Mouse (Mus musculus) lung, embryonic 15.5 days (tissue): ENCODE measurements around the gene Gmeb1. TPM values are rescaled to one million over a fixed set of nuclear protein-coding genes. Genes with fewer than 3 reads are reported as not detected.
A peak's percentile ranks its signal among the peaks of the same experiment; 100 is the strongest.

Source experiments
- ATAC-seq: fragments of 200-750 bp; cut with Nextera tagmentation; 2 replicates; pipeline ENCODE4 v1.8.0; 2017; ENCODE audit warnings: moderate number of reproducible peaks, borderline replicate concordance; ENCODE audit not compliant: low FRiP score, low TSS enrichment; ENCODE audit errors: extremely low read depth
- H3K27ac ChIP-seq: fragments of 300-500 bp; sonication (generic); 2 replicates; pipeline ENCODE4 v1.5.1; 2015; ENCODE audit warnings: moderate library complexity, mild to moderate bottlenecking, inconsistent platforms
- H3K27me3 ChIP-seq: fragments of 300-500 bp; sonication (generic); 2 replicates; pipeline ENCODE4 v1.6.1; 2015; ENCODE audit warnings: inconsistent platforms
- H3K36me3 ChIP-seq: fragments of 300-500 bp; sonication (generic); 2 replicates; pipeline ENCODE4 v1.6.1; 2015; ENCODE audit warnings: inconsistent platforms
- H3K4me1 ChIP-seq: fragments of 300-500 bp; sonication (generic); 2 replicates; pipeline ENCODE4 v1.6.1; 2015; ENCODE audit warnings: inconsistent platforms
- H3K4me2 ChIP-seq: fragments of 300-500 bp; sonication (generic); 2 replicates; pipeline ENCODE4 v1.6.1; 2015; ENCODE audit warnings: inconsistent platforms, mild to moderate bottlenecking, moderate library complexity
- H3K4me3 ChIP-seq: fragments of 300-500 bp; sonication (generic); 2 replicates; pipeline ENCODE4 v1.5.1; 2015; ENCODE audit warnings: mild to moderate bottlenecking, inconsistent platforms
- H3K9ac ChIP-seq: fragments of 300-500 bp; sonication (generic); 2 replicates; pipeline ENCODE4 v1.6.1; 2015; ENCODE audit warnings: inconsistent platforms
- H3K9me3 ChIP-seq: fragments of 300-500 bp; sonication (generic); 2 replicates; pipeline ENCODE4 v1.6.1; 2016; ENCODE audit warnings: inconsistent platforms
- WGBS: fragments of 180-500 bp; shearing (Covaris S2); methylation state at CpG from one replicate; pipeline ENCODE4 v1.1.7; 2015; 5-methylcytosine and 5-hydroxymethylcytosine counted together
- polyA plus RNA-seq: library from polyadenylated mRNA; unstranded; fragments of >200 nt; fragmentation: Nextera tagmentation; extraction: Ambion mirVana; gene quantifications from 2 replicates; pipeline ENCODE4 v1.2.1, GENCODE M21; 2015

The Gmeb1 gene
- polyA plus RNA-seq, 1 experiment from 2014 or later: 38.1 TPM

DNA sequence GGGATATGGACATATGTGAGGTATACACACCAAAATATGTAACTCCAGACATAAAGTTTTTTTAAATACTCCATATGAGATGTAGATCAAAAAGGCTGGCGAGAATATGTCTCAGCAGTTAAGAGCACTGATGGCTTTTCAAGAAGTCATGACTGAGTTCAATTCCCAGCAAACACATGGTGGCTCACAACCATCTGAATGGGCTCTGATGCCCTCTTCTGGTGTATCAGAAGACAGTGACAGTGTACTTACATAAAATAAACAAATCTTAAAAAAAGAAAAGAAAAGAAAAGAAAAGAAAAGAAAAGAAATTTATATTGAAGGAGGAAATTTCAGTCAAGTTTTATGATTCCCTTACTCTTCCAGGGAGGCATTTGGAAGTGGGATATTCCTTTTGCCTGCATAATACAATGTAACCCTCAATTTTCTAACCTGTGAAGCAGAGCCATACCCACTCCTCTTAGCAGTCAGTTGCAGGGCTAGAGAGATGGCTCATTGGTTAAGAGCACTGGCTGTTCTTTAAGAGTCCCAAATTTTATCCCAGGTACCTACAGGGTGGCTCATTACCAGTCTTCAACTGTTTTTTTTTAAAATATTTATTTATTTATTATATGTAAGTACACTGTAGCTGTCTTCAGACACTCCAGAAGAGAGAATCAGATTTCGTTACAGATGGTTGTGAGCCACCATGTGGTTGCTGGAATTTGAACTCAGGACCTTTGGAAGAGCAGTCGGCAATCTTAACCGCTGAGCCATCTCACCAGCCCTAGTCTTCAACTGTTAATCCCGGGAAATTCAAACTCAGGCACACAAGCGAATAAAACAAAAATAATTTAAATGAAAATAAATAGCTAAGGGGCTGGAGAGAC is 7.7 kb upstream of the Gmeb1 start:
- no peak; the same call in 1 of the 2 replicates for ATAC-seq
- Histone ChIP-seq H3K27me3 (no peaks in the 10 kb centered on the region), H3K4me2 (no peak overlapping the region), H3K4me1 (peaks cover 12% of the 10 kb centered on the region), H3K9ac (no peak overlapping the region), H3K36me3 (no peaks in the 10 kb centered on the region), H3K27ac (peak overlapping the region; percentile 92), H3K9me3 (no peaks in the 10 kb centered on the region), H3K4me3 (no peak overlapping the region)
- WGBS: 5% methylated on average over 6 of the region's 6 CpGs

DNA sequence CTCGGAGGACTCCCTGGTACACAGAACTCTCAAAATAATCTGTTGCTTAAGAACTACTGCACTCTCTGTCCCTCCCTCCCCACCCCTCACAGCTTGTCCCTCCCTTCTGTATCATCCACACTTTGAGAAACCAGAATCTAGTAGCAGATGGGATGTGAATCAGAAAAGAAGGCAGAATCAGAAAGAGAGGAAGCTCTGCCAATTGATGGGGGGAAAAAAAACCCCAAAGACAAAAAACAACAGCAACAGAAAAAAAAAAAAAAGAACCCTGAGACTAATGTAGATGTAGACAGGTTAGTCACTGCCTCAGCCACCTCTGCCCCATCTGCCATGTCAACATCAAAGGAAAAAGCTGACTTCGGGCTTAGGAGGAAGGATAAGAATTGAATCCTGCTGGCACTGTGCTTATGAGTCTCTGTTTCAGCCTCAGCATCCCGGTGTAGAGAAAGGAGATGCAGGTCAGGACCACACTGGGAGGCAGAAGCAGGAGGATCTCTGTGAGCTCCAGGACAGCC is 5.5 kb upstream of the Gmeb1 start:
- WGBS: 77% methylated on average over 3 of the region's 3 CpGs
- Histone ChIP-seq H3K4me2 (no peak overlapping the region), H3K36me3 (no peaks in the 10 kb centered on the region), H3K9me3 (no peaks in the 10 kb centered on the region), H3K9ac (no peak overlapping the region), H3K27ac (no peak overlapping the region), H3K4me3 (no peak overlapping the region), H3K4me1 (peaks cover 8% of the 10 kb centered on the region), H3K27me3 (no peaks in the 10 kb centered on the region)
- no peak for ATAC-seq

DNA sequence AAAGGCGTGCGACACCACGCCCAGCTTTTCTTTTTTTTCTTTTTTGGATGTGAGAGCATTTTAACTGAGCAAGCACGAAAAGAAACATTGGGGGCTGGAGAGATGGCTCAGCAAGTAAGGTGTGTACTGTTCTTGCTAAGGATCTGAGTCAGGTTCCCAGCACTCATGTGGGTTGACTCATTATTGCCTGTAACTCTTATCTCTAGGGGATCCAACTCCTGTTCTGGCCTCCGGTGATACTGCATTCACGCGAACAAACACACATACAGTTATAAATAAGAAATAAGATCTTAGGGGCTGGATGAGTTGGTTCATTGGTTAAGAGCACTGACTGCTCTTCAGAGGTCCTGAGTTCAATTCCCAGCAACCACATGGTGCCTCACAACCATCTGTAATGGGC is 1.9 kb upstream of the Gmeb1 start:
- Histone ChIP-seq H3K9me3 (no peaks in the 10 kb centered on the region), H3K27me3 (no peaks in the 10 kb centered on the region), H3K36me3 (no peaks in the 10 kb centered on the region), H3K9ac (no peak overlapping the region), H3K4me1 (peaks cover 22% of the 10 kb centered on the region), H3K27ac (no peak overlapping the region), H3K4me3 (no peak overlapping the region), H3K4me2 (no peak overlapping the region)
- 92% methylated on average over 7 of the region's 7 CpGs for WGBS
- ATAC-seq: no peak

DNA sequence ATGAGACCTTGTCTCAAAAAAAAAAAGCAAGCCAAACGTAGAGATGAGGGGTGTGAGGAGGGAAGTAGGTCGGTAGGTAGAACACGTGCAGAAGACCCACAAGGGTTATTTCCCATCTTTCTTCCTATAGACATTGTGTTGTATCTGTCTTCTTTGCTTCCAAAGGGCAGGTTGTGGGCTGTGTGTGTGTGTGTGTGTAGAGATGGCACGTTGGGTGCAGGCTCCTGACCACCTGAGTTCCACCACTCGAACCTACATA is 885 bp upstream of the Gmeb1 start:
- WGBS: 62% methylated on average over 5 of the region's 5 CpGs
- no peaks in the 10 kb centered on the region for H3K36me3 ChIP-seq
- peak overlapping the region; percentile 72; the same call in 1 of the 2 replicates for H3K4me2 ChIP-seq
- no peak overlapping the region; the same call in 1 of the 2 replicates for H3K4me3 ChIP-seq
- H3K27me3 ChIP-seq: no peaks in the 10 kb centered on the region
- peak overlapping the region; percentile 95; the same call in 1 of the 2 replicates for H3K27ac ChIP-seq
- no peak overlapping the region for H3K9ac ChIP-seq
- ATAC-seq: no peak
- H3K4me1 ChIP-seq: peaks cover 22% of the 10 kb centered on the region
- no peaks in the 10 kb centered on the region for H3K9me3 ChIP-seq

DNA sequence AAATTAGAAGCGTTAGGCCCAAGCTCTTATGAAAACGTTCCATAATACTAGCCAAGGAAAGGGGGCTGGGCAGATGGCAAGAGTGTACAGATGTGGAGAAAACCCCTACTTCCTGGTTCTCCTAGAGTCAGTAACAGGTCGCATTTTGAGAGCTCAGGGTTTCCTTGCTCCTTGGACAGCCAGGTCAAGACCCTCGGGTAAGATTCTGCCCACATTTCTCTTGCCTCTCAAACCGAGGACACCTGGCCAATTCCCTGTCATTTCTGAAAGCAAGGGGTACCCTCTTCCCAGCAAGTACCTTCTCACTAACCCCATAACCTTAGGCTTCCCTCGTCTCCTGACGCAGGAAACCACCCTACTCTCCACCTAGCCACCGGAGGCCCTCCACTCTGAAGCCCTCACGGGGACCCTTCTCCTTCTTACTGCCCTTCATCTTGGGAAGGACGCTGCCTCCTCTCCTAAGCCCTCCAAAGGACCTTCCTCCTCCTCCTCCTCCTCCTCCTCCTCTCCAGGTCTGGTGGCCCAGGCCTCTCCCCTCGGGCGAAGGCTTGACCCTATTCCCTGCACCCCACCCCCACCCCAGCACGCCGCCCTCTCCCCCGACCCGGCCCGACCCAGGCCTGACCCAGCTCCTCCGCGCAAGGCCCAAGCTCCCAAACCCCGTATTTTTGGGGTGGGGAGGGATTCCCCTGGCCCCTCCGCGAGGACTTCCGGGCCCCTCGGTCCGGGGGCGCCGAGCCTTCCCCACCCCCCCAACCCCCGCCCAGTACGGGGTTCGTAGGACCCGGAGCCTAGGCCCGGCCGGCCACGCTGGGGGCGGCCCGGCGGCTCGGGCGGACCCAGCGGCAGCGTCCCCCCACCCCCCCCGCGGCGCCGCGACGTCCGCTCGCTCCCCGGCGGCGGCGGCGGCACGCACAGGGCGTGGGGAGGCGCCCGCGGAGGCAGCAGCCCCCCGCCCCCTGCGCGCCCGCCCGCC is 710 bp downstream of the Gmeb1 start:
- Histone ChIP-seq H3K27ac (peak overlapping the region; percentile 95), H3K27me3 (no peaks in the 10 kb centered on the region), H3K9me3 (no peaks in the 10 kb centered on the region), H3K4me2 (peak overlapping the region; percentile 68), H3K36me3 (no peaks in the 10 kb centered on the region), H3K4me3 (peak overlapping the region; percentile 77), H3K4me1 (peaks cover 22% of the 10 kb centered on the region), H3K9ac (peak overlapping the region; percentile 82)
- ATAC-seq: peak; percentile 89
- 1% methylated on average over 27 of the region's 64 CpGs for WGBS

DNA sequence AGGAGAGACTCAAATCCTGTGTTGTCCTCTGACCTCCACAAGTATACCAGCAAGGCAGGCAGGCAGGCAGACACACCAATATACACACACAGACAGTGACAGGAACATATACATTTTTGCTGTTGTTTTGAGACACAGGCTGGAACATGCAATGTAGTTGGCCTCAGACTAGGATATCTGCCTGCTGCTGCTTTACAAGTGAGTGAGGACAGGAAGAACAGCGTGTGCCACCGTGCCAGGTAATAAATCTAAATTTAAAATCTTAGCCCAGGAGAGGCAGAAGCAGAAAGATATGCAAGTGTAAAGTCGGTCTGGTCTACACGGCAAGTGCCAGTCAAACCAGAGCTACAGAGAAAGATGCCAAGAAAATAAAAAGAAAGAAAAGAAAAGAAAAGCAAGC is 2.2 kb downstream of the Gmeb1 start:
- ATAC-seq: no peak
- Histone ChIP-seq H3K9ac (no peak overlapping the region), H3K4me1 (peaks cover 25% of the 10 kb centered on the region), H3K9me3 (no peaks in the 10 kb centered on the region), H3K27me3 (no peaks in the 10 kb centered on the region), H3K4me2 (peak overlapping the region; percentile 68), H3K27ac (no peak overlapping the region), H3K36me3 (no peaks in the 10 kb centered on the region), H3K4me3 (no peak overlapping the region)
- WGBS: 65% methylated on average over 4 of the region's 4 CpGs

DNA sequence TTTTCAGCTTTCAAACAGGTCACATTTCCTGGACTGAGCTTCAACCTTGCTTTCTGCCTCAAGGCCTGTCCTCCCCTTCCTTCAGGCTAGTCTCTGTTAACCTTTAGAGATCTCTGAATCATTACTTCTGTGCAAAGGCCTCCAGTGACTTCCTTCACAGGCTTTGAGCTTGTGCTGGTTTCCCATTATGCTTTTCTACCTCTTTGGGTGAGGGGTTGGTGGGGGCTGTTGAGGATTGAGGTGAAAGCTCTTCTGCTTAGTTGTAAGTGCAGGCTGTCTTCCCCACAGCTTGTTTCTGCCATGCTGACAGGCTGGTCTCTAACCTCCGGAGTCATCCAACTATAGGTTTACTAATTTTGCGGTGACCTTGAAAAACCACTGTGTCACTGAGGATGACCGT is 5.0 kb downstream of the Gmeb1 start:
- H3K9me3 ChIP-seq: no peaks in the 10 kb centered on the region

DNA sequence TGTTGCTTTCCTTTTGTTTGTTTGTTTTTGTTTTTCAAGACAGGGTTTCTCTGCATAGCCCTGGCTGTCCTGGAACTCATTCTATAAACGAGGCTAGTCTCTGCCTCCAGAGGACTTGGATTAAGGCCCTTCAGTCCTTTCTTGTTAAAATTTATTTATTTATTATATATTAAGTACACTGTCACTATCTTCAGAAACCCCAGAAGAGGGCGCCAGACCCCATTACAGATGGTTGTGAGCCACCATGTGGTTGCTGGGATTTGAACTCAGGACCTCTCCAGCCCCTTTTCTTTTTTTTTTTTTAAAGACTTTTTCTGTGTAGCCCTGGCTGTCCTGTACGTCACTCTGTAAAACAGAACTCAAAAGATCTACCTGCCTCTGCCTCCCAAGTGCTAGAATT is 6.4 kb downstream of the Gmeb1 start:
- H3K9ac ChIP-seq: no peak overlapping the region
- H3K27ac ChIP-seq: no peak overlapping the region
- peaks cover 14% of the 10 kb centered on the region for H3K4me1 ChIP-seq
- ATAC-seq: no peak
- H3K4me3 ChIP-seq: no peak overlapping the region
- H3K27me3 ChIP-seq: no peaks in the 10 kb centered on the region
- 85% methylated on average over 3 of the region's 3 CpGs for WGBS
- no peaks in the 10 kb centered on the region for H3K9me3 ChIP-seq
- H3K4me2 ChIP-seq: no peak overlapping the region
- H3K36me3 ChIP-seq: peaks cover 18% of the 10 kb centered on the region

More for the DNA sequence above, 5.0 kb downstream of the Gmeb1 start:
- H3K4me2 ChIP-seq: no peak overlapping the region
- peaks cover 17% of the 10 kb centered on the region for H3K4me1 ChIP-seq
- H3K36me3 ChIP-seq: peaks cover 6% of the 10 kb centered on the region
- no peak for ATAC-seq
- H3K4me3 ChIP-seq: no peak overlapping the region
- no peaks in the 10 kb centered on the region for H3K27me3 ChIP-seq
- 83% methylated on average over 3 of the region's 3 CpGs for WGBS
- H3K27ac ChIP-seq: no peak overlapping the region
- no peak overlapping the region for H3K9ac ChIP-seq

DNA sequence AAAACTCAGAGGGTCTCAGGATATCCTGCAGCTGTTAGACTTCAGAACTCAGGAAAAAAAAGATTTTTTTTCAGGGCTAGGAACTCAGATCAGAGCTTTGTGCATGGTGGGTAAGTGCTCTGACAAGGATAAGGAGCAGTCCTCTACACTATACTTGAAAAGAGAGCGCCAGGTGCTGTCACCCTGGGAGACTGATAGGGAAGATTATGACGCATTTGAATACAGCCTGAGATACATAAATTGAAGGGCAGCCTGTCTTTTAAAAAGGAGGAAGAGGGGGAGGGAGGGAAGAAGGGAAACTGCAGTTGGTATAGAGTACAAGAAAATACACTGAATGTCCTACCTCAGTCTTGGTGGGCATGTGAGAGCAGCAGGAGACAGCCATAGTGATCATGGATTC is 7.8 kb downstream of the Gmeb1 start:
- no peaks in the 10 kb centered on the region for H3K9me3 ChIP-seq
- H3K9ac ChIP-seq: no peak overlapping the region
- ATAC-seq: no peak
- no peak overlapping the region for H3K27ac ChIP-seq
- 57% methylated on average over 2 of the region's 2 CpGs for WGBS
- no peak overlapping the region for H3K4me3 ChIP-seq
- H3K36me3 ChIP-seq: peaks cover 28% of the 10 kb centered on the region
- 0 out of 2 replicates have a peak, but pooled peaks cover 3% of the 10 kb centered on the region for H3K4me1 ChIP-seq
- H3K27me3 ChIP-seq: no peaks in the 10 kb centered on the region
- no peak overlapping the region for H3K4me2 ChIP-seq

DNA sequence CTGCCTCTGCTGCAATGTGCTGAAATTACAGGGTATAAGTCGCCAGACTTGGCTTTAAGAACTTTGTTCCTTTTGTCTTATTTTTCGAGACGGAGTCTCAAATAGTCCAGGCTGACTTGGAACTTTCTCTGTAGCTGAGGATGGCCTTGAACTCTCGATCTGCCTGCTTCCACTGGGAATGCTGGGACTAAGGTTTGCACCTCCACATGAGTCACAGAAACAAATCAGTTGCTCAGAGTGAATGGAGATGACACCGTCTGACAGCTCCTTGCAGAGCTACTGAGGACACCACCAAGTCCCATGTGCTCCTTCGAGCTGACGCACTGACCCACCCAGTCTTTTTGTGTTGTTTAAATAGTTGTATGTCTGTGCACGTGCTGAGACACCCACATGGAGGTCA is 8.3 kb downstream of the Gmeb1 start:
- 0 out of 2 replicates have a peak, but pooled peaks cover 3% of the 10 kb centered on the region for H3K4me1 ChIP-seq
- no peak overlapping the region for H3K4me2 ChIP-seq
- WGBS: 88% methylated on average over 8 of the region's 8 CpGs
- no peak overlapping the region for H3K4me3 ChIP-seq
- H3K27me3 ChIP-seq: no peaks in the 10 kb centered on the region
- H3K36me3 ChIP-seq: peaks cover 33% of the 10 kb centered on the region
- ATAC-seq: no peak
- H3K9me3 ChIP-seq: no peaks in the 10 kb centered on the region
- H3K27ac ChIP-seq: no peak overlapping the region
- no peak overlapping the region for H3K9ac ChIP-seq

DNA sequence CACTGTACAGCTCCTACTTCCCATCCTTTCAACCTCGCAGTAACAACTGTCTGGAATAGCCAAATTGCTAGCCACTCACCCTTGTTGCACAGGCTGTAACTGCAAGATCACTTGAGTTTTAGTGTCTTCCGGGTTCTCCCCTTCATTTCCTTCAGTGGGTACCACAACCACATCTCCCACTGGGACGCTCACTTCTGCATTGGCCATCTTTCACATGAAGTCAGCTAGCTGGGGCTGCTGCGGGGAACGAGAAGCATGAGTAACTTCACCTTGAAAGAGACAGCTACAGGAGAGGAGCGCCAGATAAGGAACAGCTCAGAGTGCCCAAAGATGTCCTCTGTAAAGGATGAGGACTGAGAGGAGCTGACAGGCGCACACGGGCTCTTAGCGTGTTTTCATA is 9.8 kb downstream of the Gmeb1 start:
- no peak overlapping the region for H3K4me2 ChIP-seq
- H3K4me3 ChIP-seq: no peak overlapping the region
- WGBS: 91% methylated on average over 9 of the region's 9 CpGs
- H3K27ac ChIP-seq: no peak overlapping the region
- H3K9me3 ChIP-seq: no peaks in the 10 kb centered on the region
- H3K36me3 ChIP-seq: peaks cover 39% of the 10 kb centered on the region
- ATAC-seq: no peak
- H3K9ac ChIP-seq: no peak overlapping the region
- H3K27me3 ChIP-seq: no peaks in the 10 kb centered on the region
- H3K4me1 ChIP-seq: 0 out of 2 replicates have a peak, but pooled peaks cover 3% of the 10 kb centered on the region
